Mouse (Mus musculus): ENCODE measurements around the gene Ccdc88c. TPM values are rescaled to one million over a fixed set of nuclear protein-coding genes. Genes with fewer than 3 reads are reported as not detected.

Ccdc88c gene
- polyA plus RNA-seq, 1 experiment from 2014 or later = 2.3 TPM

GRCm38 (mm10) chr12:100897736-100898650 lies 130.9 kb downstream of the Ccdc88c start:
- Histone ChIP-seq H3K27ac (ENCODE audit: poor library complexity, severe bottlenecking) (no peak overlapping the region), H3K4me1 (replicated peaks) (peaks cover 15% of the 10 kb centered on the region), H3K4me3 (no peak overlapping the region), H3K9me3 (replicated peaks) (no peaks in the 10 kb centered on the region), H3K4me2 (peak overlapping the region; percentile 73; the same call in 1 of the 2 replicates), H3K9ac (no peak overlapping the region), H3K27me3 (replicated peaks) (peaks cover 74% of the 10 kb centered on the region), H3K36me3 (no peaks in the 10 kb centered on the region)
- WGBS = 52% methylated on average over 12 of the region's 12 CpGs
- no peak for ATAC-seq (ENCODE audit: insufficient number of reproducible peaks, low FRiP score)

GRCm38 (mm10) chr12:100896661-100897060 lies 132.2 kb downstream of the Ccdc88c start:
- peaks cover 15% of the 10 kb centered on the region for H3K4me1 ChIP-seq (replicated peaks)
- H3K36me3 ChIP-seq = no peaks in the 10 kb centered on the region
- H3K27me3 ChIP-seq (replicated peaks) = peaks cover 61% of the 10 kb centered on the region
- H3K27ac ChIP-seq (ENCODE audit: poor library complexity, severe bottlenecking) = no peak overlapping the region
- 17% methylated on average over 3 of the region's 3 CpGs for WGBS
- H3K4me2 ChIP-seq = no peak overlapping the region
- H3K4me3 ChIP-seq = no peak overlapping the region
- no peaks in the 10 kb centered on the region for H3K9me3 ChIP-seq (replicated peaks)
- no peak for ATAC-seq (ENCODE audit: insufficient number of reproducible peaks, low FRiP score)
- no peak overlapping the region for H3K9ac ChIP-seq

- Histone ChIP-seq H3K9ac (no peak overlapping the region), H3K27me3 (replicated peaks) (peaks cover 50% of the 10 kb centered on the region)
- 21% methylated on average over 2 of the region's 2 CpGs for WGBS
Measured at GRCm38 (mm10) chr12:100895504-100895903, 133.4 kb downstream of the Ccdc88c start.

DNA sequence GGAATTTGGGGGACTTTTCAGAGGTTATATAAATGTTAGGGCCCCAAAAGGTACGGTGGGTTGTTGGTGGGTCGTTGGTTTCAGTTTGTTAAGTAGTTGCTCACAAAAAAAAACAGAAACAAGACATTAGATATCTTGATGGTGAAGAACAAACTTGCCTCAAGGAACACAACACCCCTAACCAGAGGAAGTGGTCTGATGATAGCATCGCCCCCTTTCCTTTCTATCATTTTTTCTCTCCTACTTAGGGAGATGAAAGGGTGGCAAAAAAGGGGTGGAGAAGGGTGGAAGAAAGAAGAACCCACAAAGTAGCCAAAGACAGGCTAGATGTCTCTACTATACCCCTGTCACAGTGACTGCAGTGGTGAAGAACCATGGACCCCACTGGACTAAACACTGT lies 138.3 kb downstream of the Ccdc88c start:
- Histone ChIP-seq H3K27ac (ENCODE audit: poor library complexity, severe bottlenecking) (no peak overlapping the region), H3K4me1 (replicated peaks) (0 out of 2 replicates have a peak, but pooled peaks cover 2% of the 10 kb centered on the region), H3K27me3 (replicated peaks) (peaks cover 15% of the 10 kb centered on the region), H3K9me3 (replicated peaks) (0 out of 2 replicates have a peak, but pooled peaks cover 4% of the 10 kb centered on the region), H3K4me3 (no peak overlapping the region), H3K4me2 (no peak overlapping the region), H3K9ac (no peak overlapping the region), H3K36me3 (no peaks in the 10 kb centered on the region)
- no peak for ATAC-seq (ENCODE audit: insufficient number of reproducible peaks, low FRiP score)
- 81% methylated on average over 3 of the region's 3 CpGs for WGBS

More at GRCm38 (mm10) chr12:100895504-100895903, 133.4 kb downstream of the Ccdc88c start:
- peaks cover 15% of the 10 kb centered on the region for H3K4me1 ChIP-seq (replicated peaks)
- no peak overlapping the region for H3K4me3 ChIP-seq
- H3K9me3 ChIP-seq (replicated peaks) = 0 out of 2 replicates have a peak, but pooled peaks cover 4% of the 10 kb centered on the region
- ATAC-seq (ENCODE audit: insufficient number of reproducible peaks, low FRiP score) = no peak
- no peak overlapping the region for H3K27ac ChIP-seq (ENCODE audit: poor library complexity, severe bottlenecking)
- no peaks in the 10 kb centered on the region for H3K36me3 ChIP-seq
- no peak overlapping the region for H3K4me2 ChIP-seq

DNA sequence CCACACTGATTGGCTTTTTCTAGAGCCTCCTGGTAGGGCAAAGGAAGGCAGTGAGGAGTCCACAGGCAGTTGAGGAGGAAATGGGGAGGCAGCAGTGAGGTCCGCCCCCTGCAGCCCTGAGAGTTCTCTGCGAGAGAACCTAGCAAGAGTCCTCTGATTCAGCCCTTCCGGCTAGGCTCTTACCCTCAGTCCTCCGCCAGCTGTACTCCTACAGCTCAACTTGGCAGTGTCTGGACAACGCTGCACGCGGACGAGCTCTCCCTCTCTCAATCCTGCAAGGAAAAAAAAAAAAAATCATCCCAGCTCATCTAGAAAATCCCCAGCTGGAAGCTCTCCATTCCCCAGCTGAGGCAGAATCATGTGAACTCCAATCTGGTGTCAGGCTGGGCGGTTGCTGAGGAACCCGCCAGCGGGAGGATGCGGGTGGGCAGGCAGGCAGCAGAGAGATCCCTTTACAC lies 141.0 kb downstream of the Ccdc88c start:
- Histone ChIP-seq H3K9me3 (replicated peaks) (0 out of 2 replicates have a peak, but pooled peaks cover 4% of the 10 kb centered on the region), H3K4me1 (replicated peaks) (0 out of 2 replicates have a peak, but pooled peaks cover 2% of the 10 kb centered on the region), H3K4me3 (no peak overlapping the region), H3K27me3 (replicated peaks) (peaks cover 16% of the 10 kb centered on the region), H3K9ac (no peak overlapping the region), H3K36me3 (no peaks in the 10 kb centered on the region), H3K4me2 (no peak overlapping the region), H3K27ac (ENCODE audit: poor library complexity, severe bottlenecking) (no peak overlapping the region)
- ATAC-seq (ENCODE audit: insufficient number of reproducible peaks, low FRiP score) = no peak
- 35% methylated on average over 12 of the region's 12 CpGs for WGBS

- peaks cover 16% of the 10 kb centered on the region for H3K27me3 ChIP-seq (replicated peaks)
- 0 out of 2 replicates have a peak, but pooled peaks cover 2% of the 10 kb centered on the region for H3K4me1 ChIP-seq (replicated peaks)
- 80% methylated on average over 4 of the region's 4 CpGs for WGBS
- 0 out of 2 replicates have a peak, but pooled peaks cover 4% of the 10 kb centered on the region for H3K9me3 ChIP-seq (replicated peaks)
- H3K4me2 ChIP-seq = no peak overlapping the region
- no peak overlapping the region for H3K4me3 ChIP-seq
- ATAC-seq (ENCODE audit: insufficient number of reproducible peaks, low FRiP score) = no peak
- no peaks in the 10 kb centered on the region for H3K36me3 ChIP-seq
- no peak overlapping the region for H3K27ac ChIP-seq (ENCODE audit: poor library complexity, severe bottlenecking)
- H3K9ac ChIP-seq = no peak overlapping the region
Measured at GRCm38 (mm10) chr12:100886877-100887276, 142.0 kb downstream of the Ccdc88c start.

GRCm38 (mm10) chr12:100885585-100885984 lies 143.3 kb downstream of the Ccdc88c start:
- H3K27me3 ChIP-seq (replicated peaks) = peaks cover 16% of the 10 kb centered on the region
- 81% methylated on average over 3 of the region's 3 CpGs for WGBS
- H3K9me3 ChIP-seq (replicated peaks) = no peaks in the 10 kb centered on the region
- no peak overlapping the region for H3K9ac ChIP-seq
- ATAC-seq (ENCODE audit: insufficient number of reproducible peaks, low FRiP score) = no peak
- no peak overlapping the region for H3K4me2 ChIP-seq
- H3K4me3 ChIP-seq = no peak overlapping the region
- 0 out of 2 replicates have a peak, but pooled peaks cover 2% of the 10 kb centered on the region for H3K4me1 ChIP-seq (replicated peaks)
- no peaks in the 10 kb centered on the region for H3K36me3 ChIP-seq
- no peak overlapping the region for H3K27ac ChIP-seq (ENCODE audit: poor library complexity, severe bottlenecking)

- H3K27ac ChIP-seq (ENCODE audit: poor library complexity, severe bottlenecking) = no peak overlapping the region
- H3K36me3 ChIP-seq = no peaks in the 10 kb centered on the region
- 67% methylated on average over 7 of the region's 7 CpGs for WGBS
- H3K4me1 ChIP-seq (replicated peaks) = 0 out of 2 replicates have a peak, but pooled peaks cover 2% of the 10 kb centered on the region
- no peaks in the 10 kb centered on the region for H3K9me3 ChIP-seq (replicated peaks)
- peaks cover 16% of the 10 kb centered on the region for H3K27me3 ChIP-seq (replicated peaks)
- ATAC-seq (ENCODE audit: insufficient number of reproducible peaks, low FRiP score) = no peak
- H3K4me3 ChIP-seq = no peak overlapping the region
- H3K9ac ChIP-seq = no peak overlapping the region
- H3K4me2 ChIP-seq = no peak overlapping the region
Measured at GRCm38 (mm10) chr12:100883168-100883567, 145.7 kb downstream of the Ccdc88c start.

DNA sequence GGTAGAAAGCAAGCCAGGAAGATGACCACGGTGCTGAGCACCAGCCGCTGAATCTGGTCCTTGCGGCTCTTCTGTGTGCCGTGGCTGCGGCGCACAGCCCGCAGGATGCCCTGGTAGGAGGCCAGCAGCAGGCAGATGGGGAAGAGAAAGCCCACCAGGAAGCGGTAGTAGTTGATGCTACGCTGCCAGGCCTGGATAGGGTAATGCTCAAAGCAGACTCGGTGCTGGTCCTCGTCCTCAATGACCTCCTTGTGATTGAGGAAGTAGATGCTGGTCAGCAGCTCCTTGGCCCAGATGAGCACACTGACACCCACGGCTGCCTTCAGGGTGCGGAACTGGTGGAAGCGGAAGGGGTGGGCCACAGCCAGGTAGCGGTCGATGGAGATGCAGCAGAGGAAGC lies 150.3 kb downstream of the Ccdc88c start:
- Histone ChIP-seq H3K27me3 (replicated peaks) (0 out of 2 replicates have a peak, but pooled peaks cover 3% of the 10 kb centered on the region), H3K4me2 (no peak overlapping the region), H3K9me3 (replicated peaks) (no peaks in the 10 kb centered on the region), H3K27ac (ENCODE audit: poor library complexity, severe bottlenecking) (no peak overlapping the region), H3K9ac (no peak overlapping the region), H3K4me1 (replicated peaks) (no peaks in the 10 kb centered on the region), H3K36me3 (no peaks in the 10 kb centered on the region), H3K4me3 (no peak overlapping the region)
- WGBS = 90% methylated on average over 16 of the region's 16 CpGs
- no peak for ATAC-seq (ENCODE audit: insufficient number of reproducible peaks, low FRiP score)

DNA sequence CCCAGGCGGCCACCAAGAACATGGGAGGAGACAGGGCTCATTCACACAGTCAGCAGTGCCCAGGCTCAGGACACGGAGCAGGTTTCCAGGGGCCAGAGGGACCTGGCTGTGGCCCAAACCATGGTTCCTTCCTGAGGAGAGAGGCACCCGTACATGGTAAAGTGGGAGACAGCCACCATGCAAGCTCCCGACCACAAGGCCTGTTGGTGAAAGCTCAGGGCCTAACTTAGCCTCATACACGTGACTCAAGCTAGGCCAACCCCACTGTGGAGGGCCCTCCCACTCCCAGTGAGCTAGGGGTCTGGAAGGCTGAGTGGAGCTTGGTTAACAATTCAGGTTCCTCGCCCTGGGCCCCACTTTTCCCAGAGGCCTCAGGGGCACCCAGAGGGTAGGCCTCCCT lies 150.9 kb downstream of the Ccdc88c start:
- Histone ChIP-seq H3K9me3 (replicated peaks) (no peaks in the 10 kb centered on the region), H3K27ac (ENCODE audit: poor library complexity, severe bottlenecking) (no peak overlapping the region), H3K27me3 (replicated peaks) (0 out of 2 replicates have a peak, but pooled peaks cover 6% of the 10 kb centered on the region), H3K36me3 (no peaks in the 10 kb centered on the region), H3K4me2 (no peak overlapping the region), H3K4me1 (replicated peaks) (no peaks in the 10 kb centered on the region), H3K4me3 (no peak overlapping the region), H3K9ac (no peak overlapping the region)
- no peak; the same call in 1 of the 2 replicates for ATAC-seq (ENCODE audit: insufficient number of reproducible peaks, low FRiP score)
- WGBS = 70% methylated on average over 6 of the region's 6 CpGs

DNA sequence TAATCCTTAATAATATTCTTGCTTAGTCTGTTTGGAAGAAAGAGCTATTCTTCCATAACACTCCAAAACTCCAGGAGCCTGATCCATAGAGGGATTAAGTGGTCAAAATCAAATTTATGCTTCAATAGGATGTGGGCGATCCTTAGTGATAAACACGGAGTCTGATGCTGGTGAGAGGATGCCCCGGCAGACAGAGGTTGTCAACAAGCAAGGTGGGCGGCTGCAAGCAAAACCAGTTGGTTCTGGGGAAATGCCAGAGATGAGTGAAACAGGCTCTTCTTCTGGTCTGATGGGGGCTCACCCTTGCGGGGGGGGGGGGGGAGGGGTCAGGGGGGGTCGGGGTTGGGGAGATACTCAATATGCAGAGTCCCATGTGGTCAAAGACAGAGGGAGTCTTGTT lies 152.9 kb downstream of the Ccdc88c start:
- 72% methylated on average over 6 of the region's 6 CpGs for WGBS
- Histone ChIP-seq H3K9ac (no peak overlapping the region), H3K4me1 (replicated peaks) (no peaks in the 10 kb centered on the region), H3K27me3 (replicated peaks) (0 out of 2 replicates have a peak, but pooled peaks cover 6% of the 10 kb centered on the region), H3K9me3 (replicated peaks) (no peaks in the 10 kb centered on the region), H3K4me2 (no peak overlapping the region), H3K27ac (ENCODE audit: poor library complexity, severe bottlenecking) (no peak overlapping the region), H3K36me3 (no peaks in the 10 kb centered on the region), H3K4me3 (no peak overlapping the region)
- no peak for ATAC-seq (ENCODE audit: insufficient number of reproducible peaks, low FRiP score)

Data from heart, embryonic 12.5 days (tissue).